Mouse (Mus musculus) CH12.LX (cell line): ENCODE data around the gene Psmd12. TPM values are rescaled to one million over a fixed set of nuclear protein-coding genes. Genes with fewer than 3 reads are reported as not detected.

Source experiments
- DNase-seq: peaks from one replicate; pipeline ENCODE4 v3.0.0-alpha.2; 2013; ENCODE audit errors: extremely low read depth
- H3K27ac ChIP-seq: 2 replicates; pipeline ENCODE4 v1.5.1; 2012; ENCODE audit warnings: low read depth, mild to moderate bottlenecking, control low read depth, moderate library complexity; ENCODE audit not compliant: insufficient read depth
- H3K27me3 ChIP-seq: replicated peaks from 2 replicates; pipeline ENCODE3; 2012; ENCODE audit warnings: inconsistent platforms
- H3K36me3 ChIP-seq, 2 experiments: replicated peaks in 1 of 2; 2 replicates each; pipeline versions ENCODE3 to v1.6.1; 2012; ENCODE audit warnings: inconsistent platforms in 1 of 2, low read length in 1 of 2, mild to moderate bottlenecking in 1 of 2, mixed read lengths in 1 of 2, moderate library complexity in 1 of 2; ENCODE audit not compliant: control insufficient read depth in 1 of 2, insufficient read depth in 1 of 2
- H3K4me1 ChIP-seq, 2 experiments: 2 replicates each; pipeline ENCODE4 v1.6.1; 2012; ENCODE audit warnings: inconsistent platforms in 1 of 2, moderate library complexity in 1 of 2; ENCODE audit not compliant: insufficient read depth in 2 of 2, control insufficient read depth in 1 of 2
- H3K4me2 ChIP-seq: 2 replicates; pipeline ENCODE4 v1.6.1; 2012; ENCODE audit warnings: low read depth, mild to moderate bottlenecking, control low read depth; ENCODE audit not compliant: poor library complexity, insufficient read depth, severe bottlenecking
- H3K4me3 ChIP-seq, 3 experiments: fragments of 150-350 bp in 1 of 3; sonication (generic) in 1 of 3; replicated peaks in 1 of 3; 2 replicates each; pipeline versions ENCODE3 to v1.5.1; 2011 to 2012; ENCODE audit warnings: low read depth in 2 of 3, low read length in 2 of 3, mild to moderate bottlenecking in 2 of 3, moderate library complexity in 2 of 3, control low read depth in 1 of 3, improper control_type of control experiment in 1 of 3, inconsistent platforms in 1 of 3, mixed read lengths in 1 of 3; ENCODE audit not compliant: poor library complexity in 1 of 3
- H3K79me2 ChIP-seq: replicated peaks from 2 replicates; pipeline ENCODE4 v1.6.1; 2012; ENCODE audit warnings: mild to moderate bottlenecking, moderate library complexity; ENCODE audit not compliant: control insufficient read depth, poor library complexity, insufficient read depth, severe bottlenecking; ENCODE audit errors: extremely low read depth
- H3K9ac ChIP-seq: 2 replicates; pipeline ENCODE4 v1.6.1; 2012; ENCODE audit warnings: low read depth, mild to moderate bottlenecking, control low read depth, moderate library complexity; ENCODE audit not compliant: insufficient read depth
- H3K9me3 ChIP-seq: replicated peaks from 2 replicates; pipeline ENCODE3; 2012; ENCODE audit warnings: low read length, inconsistent platforms, mixed read lengths
- BHLHE40 ChIP-seq: IDR thresholded peaks from 2 replicates; pipeline ENCODE4 v1.6.1; 2011; ENCODE audit warnings: mild to moderate bottlenecking, low read depth, low read length, improper control_type of control experiment
- CHD1 ChIP-seq: IDR thresholded peaks from 2 replicates; pipeline ENCODE4 v1.6.1; 2012; ENCODE audit warnings: low read depth, low read length, improper control_type of control experiment, inconsistent platforms
- ELF1 ChIP-seq: IDR thresholded peaks from 2 replicates; pipeline ENCODE4 v1.6.1; 2014; ENCODE audit warnings: low read depth, mild to moderate bottlenecking, inconsistent platforms, low read length, improper control_type of control experiment
- KAT2A ChIP-seq: IDR thresholded peaks from 2 replicates; pipeline ENCODE4 v1.6.1; 2012; ENCODE audit warnings: low read length, improper control_type of control experiment, inconsistent platforms; ENCODE audit not compliant: insufficient replicate concordance
- MAX ChIP-seq: IDR thresholded peaks from 2 replicates; pipeline ENCODE4 v1.6.1; 2011; ENCODE audit warnings: low read length, improper control_type of control experiment
- MAZ ChIP-seq: IDR thresholded peaks from 2 replicates; pipeline ENCODE4 v1.6.1; 2012; ENCODE audit warnings: low read depth, mild to moderate bottlenecking, inconsistent platforms, low read length, improper control_type of control experiment, moderate library complexity
- MEF2A ChIP-seq: IDR thresholded peaks from 2 replicates; pipeline ENCODE4 v1.6.1; 2014; ENCODE audit warnings: low read depth, mild to moderate bottlenecking, inconsistent platforms, low read length, improper control_type of control experiment, borderline replicate concordance
- MYC ChIP-seq: IDR thresholded peaks from 2 replicates; pipeline ENCODE4 v1.6.1; 2011; ENCODE audit warnings: low read depth, mild to moderate bottlenecking, improper control_type of control experiment, low read length
- NELFE ChIP-seq: IDR thresholded peaks from 2 replicates; pipeline ENCODE4 v1.6.1; 2011; ENCODE audit warnings: low read depth, low read length, improper control_type of control experiment
- NRF1 ChIP-seq: IDR thresholded peaks from 2 replicates; pipeline ENCODE4 v1.6.1; 2014; ENCODE audit warnings: low read depth, mild to moderate bottlenecking, inconsistent platforms, low read length, improper control_type of control experiment, moderate library complexity
- PAX5 ChIP-seq: IDR thresholded peaks from 2 replicates; pipeline ENCODE4 v1.6.1; 2012; ENCODE audit warnings: low read length, inconsistent platforms, mixed read lengths
- POLR2A ChIP-seq: IDR thresholded peaks from 2 replicates; pipeline ENCODE4 v1.6.1; 2011; ENCODE audit warnings: low read depth, mild to moderate bottlenecking, improper control_type of control experiment, low read length
- RAD21 ChIP-seq: IDR thresholded peaks from 2 replicates; pipeline ENCODE4 v1.6.1; 2011; ENCODE audit warnings: low read depth, mild to moderate bottlenecking, low read length, improper control_type of control experiment, moderate library complexity
- SMC3 ChIP-seq: IDR thresholded peaks from 2 replicates; pipeline ENCODE4 v1.6.1; 2011; ENCODE audit warnings: low read depth, low read length, improper control_type of control experiment
- TCF12 ChIP-seq: IDR thresholded peaks from 2 replicates; pipeline ENCODE4 v1.6.1; 2014; ENCODE audit warnings: low read depth, mild to moderate bottlenecking, inconsistent platforms, low read length, improper control_type of control experiment
- USF2 ChIP-seq: conservative IDR thresholded peaks from 2 replicates; pipeline ENCODE4 v1.6.1; 2011; ENCODE audit warnings: low read depth, low read length, improper control_type of control experiment
- ZC3H11A ChIP-seq: IDR thresholded peaks from 2 replicates; pipeline ENCODE4 v1.6.1; 2012; ENCODE audit warnings: low read depth, mild to moderate bottlenecking, inconsistent platforms, low read length, improper control_type of control experiment
- dilution Hi-C: fragments of 300-500 bp; cut with MboI; formaldehyde crosslinking; loops from 2 replicates; pipeline ENCODE4 v1.14.3; 2020; ENCODE audit warnings: low sequenced_read_pairs; ENCODE audit not compliant: extremely low pct_unique_long_range_greater_than_20kb, extremely low pct_ligation_motif_present
- in situ Hi-C: fragments of 300-500 bp; cut with MboI; formaldehyde crosslinking; loops from 3 replicates; pipeline ENCODE4 v1.14.3; 2019; ENCODE audit warnings: low sequenced_read_pairs, low pct_ligation_motif_present, low pct_unique_long_range_greater_than_20kb, mixed read lengths
- polyA plus RNA-seq: library from polyadenylated mRNA; unstranded; fragments of >175 nt; gene quantifications from 2 replicates; pipeline ENCODE4 v1.2.1, GENCODE M21; 2012; ENCODE audit warnings: low read depth; ENCODE audit not compliant: insufficient read length
- total RNA-seq, 2 experiments: library from RNA; depleted of rRNA; stranded (reverse); fragments of 300-350 nt in 1 of 2; fragments of >200 nt in 1 of 2; gene quantifications; 2 replicates each; pipeline ENCODE4 v1.2.3; 2012 to 2014

Psmd12 gene
- total and polyA plus RNA-seq, 3 experiments: 108 to 257 (median 151) TPM

GRCm38 (mm10) chr11:107457282-107457681 lies 22.0 kb upstream of the Psmd12 start:
- no peak for DNase-seq
- H3K4me3 ChIP-seq: no peak overlapping the region
- H3K4me1 ChIP-seq: peaks cover 0 to 16% of the 10 kb centered on the region in 2 experiments; a peak in 1 of 4 replicates
- peaks cover 0 to 3% of the 10 kb centered on the region in 2 experiments for H3K36me3 ChIP-seq
- H3K27ac ChIP-seq: no peak overlapping the region
- H3K27me3 ChIP-seq: no peaks in the 10 kb centered on the region
- no peaks in the 10 kb centered on the region for H3K79me2 ChIP-seq
- no peak overlapping the region for H3K9ac ChIP-seq
- TF ChIP-seq ELF1: no peak
- TF ChIP-seq TCF12: no peak
- TF ChIP-seq NELFE: no peak
- peaks cover 1% of the 10 kb centered on the region for H3K9me3 ChIP-seq
- in situ Hi-C loops (loop anchor here (10.0 kb wide), 1 partner anchor 62 kb away; no protein-coding TSS in a partner anchor), dilution Hi-C loops (no loop called here)
- no peak overlapping the region for H3K4me2 ChIP-seq

- Histone ChIP-seq H3K9ac (no peak overlapping the region), H3K27me3 (no peaks in the 10 kb centered on the region), H3K79me2 (no peaks in the 10 kb centered on the region), H3K27ac (no peak overlapping the region), H3K9me3 (peaks cover 4% of the 10 kb centered on the region), H3K4me3 (no peak overlapping the region), H3K4me1 (peaks cover 0 to 16% of the 10 kb centered on the region in 2 experiments; a peak in 1 of 4 replicates), H3K4me2 (no peak overlapping the region), H3K36me3 (peaks cover 0 to 4% of the 10 kb centered on the region in 2 experiments)
- in situ Hi-C loops (loop anchor here (10.0 kb wide), 1 partner anchor 63 kb away; no protein-coding TSS in a partner anchor), dilution Hi-C loops (no loop called here)
- DNase-seq: no peak
- no peak for TF ChIP-seq ZC3H11A
- no peak for TF ChIP-seq KAT2A
- no peak for TF ChIP-seq RAD21
- TF ChIP-seq PAX5: no peak
- TF ChIP-seq MAX: no peak
- no peak for TF ChIP-seq MAZ
- no peak for TF ChIP-seq POLR2A
- TF ChIP-seq BHLHE40: no peak
- no peak for TF ChIP-seq USF2
- TF ChIP-seq CHD1: no peak
- TF ChIP-seq TCF12: no peak
- no peak for TF ChIP-seq MEF2A
- no peak for TF ChIP-seq MYC
- no peak for TF ChIP-seq NRF1
- TF ChIP-seq ELF1: no peak
- no peak for TF ChIP-seq SMC3
Observed at GRCm38 (mm10) chr11:107458286-107458685, 21.0 kb upstream of the Psmd12 start.
